Mouse (Mus musculus) left cerebral cortex, postnatal 4 days (tissue): Measurements from ENCODE around the gene Foxn3. TPM values are rescaled to one million over a fixed set of nuclear protein-coding genes. Genes with fewer than 3 reads are reported as not detected.
A peak's percentile ranks its signal among the peaks of the same experiment; 100 is the strongest.

ENCODE experiments used
- DNase-seq: peaks from one replicate; pipeline ENCODE4 v3.0.0-alpha.2; 2022
- intact Hi-C: fragments of 180-260 bp; cut with DNase I; formaldehyde crosslinking; loops from one replicate; pipeline ENCODE4 v1.15.1; 2025
- total RNA-seq, 2 experiments: library from RNA; stranded (reverse); gene quantifications; 2 replicates each; pipeline ENCODE4 v1.2.3; 2021

The Foxn3 gene
- total RNA-seq, 2 experiments from 2014 or later, result 73.5 to 79.5 TPM

- no peak for DNase-seq
- intact Hi-C loops, result no loop called here
Measured at GRCm38 (mm10) chr12:99237497-99237896, 325.9 kb downstream of the Foxn3 start.

- no peak for DNase-seq
Measured at GRCm38 (mm10) chr12:99234346-99234745, 329.0 kb downstream of the Foxn3 start.

GRCm38 (mm10) chr12:99233386-99233785 is 330.0 kb downstream of the Foxn3 start:
- intact Hi-C loops, result no loop called here
- no peak for DNase-seq

More at GRCm38 (mm10) chr12:99234346-99234745, 329.0 kb downstream of the Foxn3 start:
- intact Hi-C loops, result no loop called here

- intact Hi-C loops, result no loop called here
- no peak for DNase-seq
Measured at GRCm38 (mm10) chr12:99232478-99232877, 330.9 kb downstream of the Foxn3 start.

- no peak for DNase-seq
- intact Hi-C loops, result no loop called here
Measured at GRCm38 (mm10) chr12:99231321-99231720, 332.1 kb downstream of the Foxn3 start.

- intact Hi-C loops, result no loop called here
- no peak for DNase-seq
Measured at GRCm38 (mm10) chr12:99230783-99231048, 332.7 kb downstream of the Foxn3 start.

- no peak for DNase-seq
- intact Hi-C loops, result no loop called here
Measured at GRCm38 (mm10) chr12:99229973-99230782, 333.2 kb downstream of the Foxn3 start.

- DNase-seq, result no peak
- intact Hi-C loops, result no loop called here
Measured at GRCm38 (mm10) chr12:99227313-99227952, 335.9 kb downstream of the Foxn3 start.

- intact Hi-C loops, result no loop called here
- DNase-seq, result no peak
Measured at GRCm38 (mm10) chr12:99224863-99225603, 338.3 kb downstream of the Foxn3 start.

GRCm38 (mm10) chr12:99221087-99221846 is 342.1 kb downstream of the Foxn3 start:
- intact Hi-C loops, result no loop called here

GRCm38 (mm10) chr12:99220333-99220732 is 343.0 kb downstream of the Foxn3 start:
- intact Hi-C loops, result no loop called here
- peak; percentile 89 for DNase-seq

More at GRCm38 (mm10) chr12:99221087-99221846, 342.1 kb downstream of the Foxn3 start:
- DNase-seq, result no peak

- no peak for DNase-seq
- intact Hi-C loops, result no loop called here
Measured at GRCm38 (mm10) chr12:99219812-99220211, 343.6 kb downstream of the Foxn3 start.

- intact Hi-C loops, result no loop called here
- no peak for DNase-seq
Measured at GRCm38 (mm10) chr12:99217145-99217698, 346.2 kb downstream of the Foxn3 start.

GRCm38 (mm10) chr12:99216341-99216761 is 347.0 kb downstream of the Foxn3 start:
- intact Hi-C loops, result no loop called here
- peak; percentile 36 for DNase-seq

GRCm38 (mm10) chr12:99215521-99216255 is 347.7 kb downstream of the Foxn3 start:
- intact Hi-C loops, result no loop called here
- DNase-seq, result peak; percentile 37

GRCm38 (mm10) chr12:99214098-99214497 is 349.3 kb downstream of the Foxn3 start:
- intact Hi-C loops, result no loop called here
- peak; percentile 32 for DNase-seq

- intact Hi-C loops, result no loop called here
- DNase-seq, result no peak
Measured at GRCm38 (mm10) chr12:99213218-99213617, 350.2 kb downstream of the Foxn3 start.

GRCm38 (mm10) chr12:99209801-99210200 is 353.6 kb downstream of the Foxn3 start:
- intact Hi-C loops, result no loop called here
- no peak for DNase-seq

- no peak for DNase-seq
- intact Hi-C loops, result no loop called here
Measured at GRCm38 (mm10) chr12:99208251-99208650, 355.1 kb downstream of the Foxn3 start.
